Mouse (Mus musculus): ENCODE measurements around the gene Evc. TPM values are rescaled to one million over a fixed set of nuclear protein-coding genes. Genes with fewer than 3 reads are reported as not detected.

The Evc gene
- total RNA-seq, 1 experiment: 35.1 TPM

DNA sequence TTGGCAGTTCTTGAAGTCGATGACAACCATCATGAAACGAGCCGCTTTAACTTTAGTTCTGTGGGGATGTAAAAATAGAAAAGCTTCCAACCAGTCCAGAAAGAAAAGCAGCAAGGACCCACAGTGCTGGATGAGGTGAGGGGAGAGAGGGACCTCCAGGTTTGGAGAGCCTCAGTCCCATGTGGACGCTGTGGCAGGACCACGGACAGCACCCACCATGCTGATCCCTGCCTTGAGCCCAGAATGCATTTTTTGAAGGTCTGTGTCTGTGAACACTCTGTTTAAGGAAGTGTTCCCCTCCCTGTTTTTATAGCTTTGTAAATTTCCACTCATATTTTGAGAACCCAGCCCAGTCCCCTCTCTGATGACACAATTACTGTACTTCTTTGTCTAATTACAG, 79.5 kb downstream of the Evc start:
- H3K36me3 ChIP-seq (ENCODE audit: control insufficient read depth, insufficient read depth, low read length, poor library complexity, severe bottlenecking): peaks cover under 1% of the 10 kb centered on the region; the same call in 1 of the 2 replicates
- in situ Hi-C loops (cut with MboI; ENCODE audit: low sequenced_read_pairs in 2 of 2, unreplicated experiment in 2 of 2): no loop called here
- H3K9me3 ChIP-seq (ENCODE audit: control insufficient read depth, insufficient read depth, low read depth, low read length): no peaks in the 10 kb centered on the region
- DNase-seq (ENCODE audit: low read depth, low spot score): no peak
- H3K27ac ChIP-seq (ENCODE audit: insufficient read depth, low read depth, low read length, poor library complexity, severe bottlenecking): no peak overlapping the region
- peaks cover 0 to 13% of the 10 kb centered on the region in 2 experiments; a peak in 2 of 4 replicates for H3K4me1 ChIP-seq (ENCODE audit: control insufficient read depth in 2 of 2, insufficient read depth in 2 of 2, low read length in 2 of 2, poor library complexity in 1 of 2)
- no peak overlapping the region for H3K4me3 ChIP-seq (ENCODE audit: insufficient read depth in 1 of 2, low read depth in 1 of 2, low read length in 2 of 2, poor library complexity in 1 of 2, severe bottlenecking in 1 of 2)
- no peak overlapping the region for H3K9ac ChIP-seq (ENCODE audit: insufficient read depth, low read depth, low read length, poor library complexity, severe bottlenecking)
- TF ChIP-seq ZC3H11A (IDR thresholded peaks at IDR 0.05; ENCODE audit: borderline replicate concordance, low read depth, low read length): no peak
- TF ChIP-seq MAFK (IDR thresholded peaks at IDR 0.05; ENCODE audit: insufficient read depth, low read depth, low read length): no peak
- no peak for TF ChIP-seq HCFC1 (IDR thresholded peaks at IDR 0.05; ENCODE audit: borderline replicate concordance, insufficient read depth, low read length)
- no peak for TF ChIP-seq ZNF384 (IDR thresholded peaks at IDR 0.05; ENCODE audit: low read depth, low read length)
- no peak for TF ChIP-seq CHD2 (IDR thresholded peaks at IDR 0.05; ENCODE audit: low read depth, low read length)

DNA sequence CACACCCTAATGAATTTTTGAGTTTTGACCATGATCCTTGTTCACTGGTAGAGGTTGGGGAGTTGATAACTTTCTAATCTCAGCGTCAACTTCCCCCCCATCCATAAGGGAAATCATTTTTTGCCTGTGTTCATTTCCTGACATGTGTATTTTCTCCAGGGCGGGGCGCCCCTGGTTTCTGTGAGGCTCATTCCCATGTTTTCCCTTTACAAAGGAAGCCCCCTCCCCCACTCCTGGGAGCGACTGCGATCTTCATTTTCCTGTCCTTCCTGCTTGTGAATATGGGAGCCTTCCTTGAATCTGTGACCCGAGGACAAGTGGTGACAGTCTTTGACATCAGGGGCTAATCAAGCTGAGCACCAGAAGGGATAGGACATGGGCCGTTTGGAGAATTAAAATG, 79.9 kb downstream of the Evc start:
- H3K4me1 ChIP-seq (ENCODE audit: control insufficient read depth in 2 of 2, insufficient read depth in 2 of 2, low read length in 2 of 2, poor library complexity in 1 of 2): peaks cover 0 to 13% of the 10 kb centered on the region in 2 experiments; a peak in 2 of 4 replicates
- in situ Hi-C loops (cut with MboI; ENCODE audit: low sequenced_read_pairs in 2 of 2, unreplicated experiment in 2 of 2): no loop called here

DNA sequence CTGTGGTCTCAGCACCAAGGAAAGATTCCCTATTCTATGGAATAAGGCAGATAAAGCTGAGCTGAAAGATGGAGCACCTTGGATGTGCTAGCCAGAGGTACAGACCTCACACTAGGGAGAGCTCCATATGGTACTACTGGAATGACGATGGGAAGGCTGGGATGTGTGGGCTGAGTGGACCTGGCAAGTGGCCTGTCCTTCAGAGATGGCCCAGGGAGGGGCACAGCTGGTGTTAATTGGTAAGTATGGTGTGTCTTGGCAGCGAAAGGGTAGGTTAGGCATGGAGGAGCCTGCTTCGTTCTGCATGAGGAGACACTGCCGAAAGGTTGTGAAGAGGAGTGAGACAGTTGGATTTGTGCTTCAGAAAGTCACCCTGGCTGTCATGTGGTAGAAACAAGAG, 82.2 kb downstream of the Evc start:
- peaks cover under 1 to 23% of the 10 kb centered on the region in 2 experiments; a peak in 3 of 4 replicates for H3K4me1 ChIP-seq (ENCODE audit: control insufficient read depth in 2 of 2, insufficient read depth in 2 of 2, low read length in 2 of 2, poor library complexity in 1 of 2)
- no peak for DNase-seq (ENCODE audit: low read depth, low spot score)
- no peak overlapping the region for H3K9ac ChIP-seq (ENCODE audit: insufficient read depth, low read depth, low read length, poor library complexity, severe bottlenecking)
- H3K9me3 ChIP-seq (ENCODE audit: control insufficient read depth, insufficient read depth, low read depth, low read length): no peaks in the 10 kb centered on the region
- in situ Hi-C loops (cut with MboI; ENCODE audit: low sequenced_read_pairs in 2 of 2, unreplicated experiment in 2 of 2): no loop called here
- TF ChIP-seq HCFC1 (IDR thresholded peaks at IDR 0.05; ENCODE audit: borderline replicate concordance, insufficient read depth, low read length): no peak
- TF ChIP-seq ZNF384 (IDR thresholded peaks at IDR 0.05; ENCODE audit: low read depth, low read length): no peak
- TF ChIP-seq ZC3H11A (IDR thresholded peaks at IDR 0.05; ENCODE audit: borderline replicate concordance, low read depth, low read length): no peak
- TF ChIP-seq MAFK (IDR thresholded peaks at IDR 0.05; ENCODE audit: insufficient read depth, low read depth, low read length): no peak
- TF ChIP-seq CHD2 (IDR thresholded peaks at IDR 0.05; ENCODE audit: low read depth, low read length): no peak
- H3K4me3 ChIP-seq (ENCODE audit: insufficient read depth in 1 of 2, low read depth in 1 of 2, low read length in 2 of 2, poor library complexity in 1 of 2, severe bottlenecking in 1 of 2): no peak overlapping the region
- no peak overlapping the region for H3K27ac ChIP-seq (ENCODE audit: insufficient read depth, low read depth, low read length, poor library complexity, severe bottlenecking)
- H3K36me3 ChIP-seq (ENCODE audit: control insufficient read depth, insufficient read depth, low read length, poor library complexity, severe bottlenecking): peaks cover 2% of the 10 kb centered on the region; the same call in 1 of the 2 replicates

More for the DNA sequence above, 79.9 kb downstream of the Evc start:
- no peak for TF ChIP-seq ZC3H11A (IDR thresholded peaks at IDR 0.05; ENCODE audit: borderline replicate concordance, low read depth, low read length)
- no peak for TF ChIP-seq MAFK (IDR thresholded peaks at IDR 0.05; ENCODE audit: insufficient read depth, low read depth, low read length)
- DNase-seq (ENCODE audit: low read depth, low spot score): no peak
- H3K27ac ChIP-seq (ENCODE audit: insufficient read depth, low read depth, low read length, poor library complexity, severe bottlenecking): no peak overlapping the region
- H3K36me3 ChIP-seq (ENCODE audit: control insufficient read depth, insufficient read depth, low read length, poor library complexity, severe bottlenecking): peaks cover 2% of the 10 kb centered on the region; the same call in 1 of the 2 replicates
- no peak overlapping the region for H3K4me3 ChIP-seq (ENCODE audit: insufficient read depth in 1 of 2, low read depth in 1 of 2, low read length in 2 of 2, poor library complexity in 1 of 2, severe bottlenecking in 1 of 2)
- H3K9me3 ChIP-seq (ENCODE audit: control insufficient read depth, insufficient read depth, low read depth, low read length): no peaks in the 10 kb centered on the region
- H3K9ac ChIP-seq (ENCODE audit: insufficient read depth, low read depth, low read length, poor library complexity, severe bottlenecking): no peak overlapping the region

DNA sequence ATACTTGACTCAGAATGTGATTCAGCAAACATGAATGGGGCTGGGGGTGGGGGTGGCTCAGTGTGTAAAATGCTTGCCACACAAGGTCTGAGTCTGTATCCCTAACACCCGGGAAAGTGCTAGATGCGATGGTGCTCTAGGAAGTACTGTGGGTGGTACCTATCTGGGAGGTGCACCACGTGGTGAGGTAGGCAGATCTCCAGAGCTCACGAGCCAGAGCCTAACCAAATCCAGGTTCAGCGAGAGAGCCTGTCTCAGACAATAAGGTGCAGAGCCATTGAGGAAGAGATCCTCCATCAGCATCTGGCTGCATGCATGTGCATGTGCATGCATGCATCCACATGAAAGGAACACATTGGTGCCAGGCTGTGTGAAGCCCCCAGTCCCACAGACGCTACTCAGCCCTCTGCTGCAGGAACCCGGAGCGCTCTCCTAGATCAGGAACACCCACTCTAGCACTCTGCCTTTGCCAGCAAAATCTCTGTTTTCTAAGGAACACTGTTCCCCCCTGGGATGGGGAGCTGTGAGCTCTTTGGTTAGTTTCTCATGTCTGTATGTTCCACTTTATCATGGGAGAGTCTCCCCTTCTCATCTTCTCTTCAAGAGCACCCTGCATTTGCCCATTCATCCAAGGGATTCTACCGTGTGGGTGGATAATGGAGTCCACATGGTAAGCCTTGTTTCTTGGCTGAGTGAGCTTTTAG, 84.4 kb downstream of the Evc start:
- TF ChIP-seq ZC3H11A (IDR thresholded peaks at IDR 0.05; ENCODE audit: borderline replicate concordance, low read depth, low read length): no peak
- TF ChIP-seq CHD2 (IDR thresholded peaks at IDR 0.05; ENCODE audit: low read depth, low read length): no peak
- no peak for TF ChIP-seq ZNF384 (IDR thresholded peaks at IDR 0.05; ENCODE audit: low read depth, low read length)
- H3K4me1 ChIP-seq (ENCODE audit: control insufficient read depth in 2 of 2, insufficient read depth in 2 of 2, low read length in 2 of 2, poor library complexity in 1 of 2): peaks cover 13 to 38% of the 10 kb centered on the region in 2 experiments
- DNase-seq (ENCODE audit: low read depth, low spot score): no peak
- H3K4me3 ChIP-seq (ENCODE audit: insufficient read depth in 1 of 2, low read depth in 1 of 2, low read length in 2 of 2, poor library complexity in 1 of 2, severe bottlenecking in 1 of 2): no peak overlapping the region
- H3K9me3 ChIP-seq (ENCODE audit: control insufficient read depth, insufficient read depth, low read depth, low read length): no peaks in the 10 kb centered on the region
- in situ Hi-C loops (cut with MboI; ENCODE audit: low sequenced_read_pairs in 2 of 2, unreplicated experiment in 2 of 2): no loop called here
- peaks cover 2% of the 10 kb centered on the region; the same call in 1 of the 2 replicates for H3K36me3 ChIP-seq (ENCODE audit: control insufficient read depth, insufficient read depth, low read length, poor library complexity, severe bottlenecking)
- no peak overlapping the region for H3K27ac ChIP-seq (ENCODE audit: insufficient read depth, low read depth, low read length, poor library complexity, severe bottlenecking)
- no peak overlapping the region for H3K9ac ChIP-seq (ENCODE audit: insufficient read depth, low read depth, low read length, poor library complexity, severe bottlenecking)

Data from ES-E14 (cell line).